Mouse (Mus musculus): ENCODE data around the gene Gm1979. TPM values are rescaled to one million over a fixed set of nuclear protein-coding genes. Genes with fewer than 3 reads are reported as not detected.

Gene Gm1979
- polyA plus RNA-seq (2017; shearing (Covaris generic)), result not detected

GRCm38 (mm10) chr5:26004698-26005097 is at the start of gene Gm1979:
Gene Gm1979, minus strand, starts transcription at chr5:26004798.

DNA sequence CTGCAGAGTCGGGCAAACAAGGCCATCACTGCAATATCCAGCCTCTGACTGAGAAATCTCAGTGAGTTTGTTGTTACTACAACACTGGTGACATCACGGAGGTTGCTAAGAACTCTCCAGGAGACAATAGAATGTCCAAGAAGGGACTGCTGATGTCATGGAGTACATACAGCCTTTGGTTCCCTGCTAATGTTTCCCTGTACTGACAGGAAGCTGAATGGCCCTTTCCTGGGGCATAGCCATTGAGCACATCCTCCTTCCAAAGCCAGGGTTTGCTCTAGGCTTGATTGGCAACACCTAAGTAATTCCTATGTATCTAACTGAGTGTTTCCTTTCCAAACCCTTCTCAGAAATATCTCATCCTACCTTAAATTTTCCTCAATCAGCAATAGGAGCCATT is 34.9 kb upstream of the Gm1979 start, which contains the start of gene Speer4a:
Gene Speer4a, minus strand, starts transcription at position 101 of the 400 bp plus-strand sequence.

DNA sequence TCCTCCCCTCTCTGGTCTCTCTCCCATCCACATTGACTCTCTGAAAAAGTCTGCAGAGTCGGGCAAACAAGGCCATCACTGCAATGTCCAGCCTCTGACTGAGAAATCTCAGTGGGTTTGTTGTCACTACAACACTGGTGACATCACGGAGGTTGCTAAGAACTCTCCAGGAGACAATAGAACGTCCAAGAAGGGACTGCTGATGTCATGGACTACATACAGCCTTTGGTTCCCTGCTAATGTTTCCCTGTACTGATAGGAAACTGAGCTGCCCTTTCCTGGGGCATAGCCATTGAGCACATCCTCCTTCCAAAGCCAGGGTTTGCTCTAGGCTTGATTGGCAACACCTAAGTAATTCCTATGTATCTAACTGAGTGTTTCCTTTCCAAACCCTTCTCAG is 18.2 kb upstream of the Gm1979 start, which contains the start of gene Gm5862:
Gene Gm5862, minus strand, starts transcription at position 101 of the 400 bp plus-strand sequence.

GRCm38 (mm10) chr5:25988550-25988949 is 16.0 kb downstream of the Gm1979 start, which contains the start of gene Gm21698:
Gene Gm21698, minus strand, starts transcription at chr5:25988650.

DNA sequence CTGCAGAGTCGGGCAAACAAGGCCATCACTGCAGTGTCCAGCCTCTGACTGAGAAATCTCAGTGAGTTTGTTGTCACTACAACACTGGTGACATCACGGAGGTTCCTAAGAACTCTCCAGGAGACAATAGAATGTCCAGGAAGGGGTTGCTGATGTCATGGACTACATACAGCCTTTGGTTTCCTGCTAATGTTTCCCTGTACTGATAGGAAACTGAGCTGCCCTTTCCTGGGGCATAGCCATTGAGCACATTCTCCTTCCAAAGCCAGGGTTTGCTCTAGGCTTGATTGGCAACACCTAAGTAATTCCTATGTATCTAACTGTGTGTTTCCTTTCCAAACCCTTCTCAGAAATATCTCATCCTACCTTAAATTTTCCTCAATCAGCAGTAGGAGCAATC is 32.0 kb downstream of the Gm1979 start, which contains the start of gene Gm21680:
Gene Gm21680, minus strand, starts transcription at position 101 of the 400 bp plus-strand sequence.

DNA sequence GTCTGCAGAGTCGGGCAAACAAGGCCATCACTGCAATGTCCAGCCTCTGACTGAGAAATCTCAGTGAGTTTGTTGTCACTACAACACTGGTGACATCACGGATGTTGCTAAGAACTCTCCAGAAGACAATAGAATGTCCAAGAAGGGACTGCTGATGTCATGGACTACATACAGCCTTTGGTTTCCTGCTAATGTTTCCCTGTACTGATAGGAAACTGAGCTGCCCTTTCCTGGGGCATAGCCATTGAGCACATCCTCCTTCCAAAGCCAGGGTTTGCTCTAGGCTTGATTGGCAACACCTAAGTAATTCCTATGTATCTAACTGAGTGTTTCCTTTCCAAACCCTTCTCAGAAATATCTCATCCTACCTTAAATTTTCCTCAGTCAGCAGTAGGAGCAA is 50.3 kb downstream of the Gm1979 start, which contains the start of gene Gm21671:
Gene Gm21671, minus strand, starts transcription at position 101 of the 400 bp plus-strand sequence.

Other genes with a start within 250 kb of the Gm1979 start
- gene Actr3b, start 244.8 kb downstream of the Gm1979 start, polyA plus RNA-seq (2017; shearing (Covaris generic)), result 0.53 TPM
- gene Gm21663, start 62.4 kb downstream of the Gm1979 start, polyA plus RNA-seq (2017; shearing (Covaris generic)), result not detected
- not detected for gene Gm21671, start 50.4 kb downstream of the Gm1979 start, polyA plus RNA-seq (2017; shearing (Covaris generic))
- not detected for gene Gm21680, start 32.1 kb downstream of the Gm1979 start, polyA plus RNA-seq (2017; shearing (Covaris generic))
- gene Gm21698, start 16.1 kb downstream of the Gm1979 start, polyA plus RNA-seq (2017; shearing (Covaris generic)), result not detected
- not detected for gene Gm5862, start 18.1 kb upstream of the Gm1979 start, polyA plus RNA-seq (2017; shearing (Covaris generic))
- not detected for gene Speer4a, start 34.8 kb upstream of the Gm1979 start, polyA plus RNA-seq (2017; shearing (Covaris generic))
- gene Gm7347, start 53.8 kb upstream of the Gm1979 start, polyA plus RNA-seq (2017; shearing (Covaris generic)), result not detected
- not detected for gene Gm10471, start 84.5 kb upstream of the Gm1979 start, polyA plus RNA-seq (2017; shearing (Covaris generic))
- gene 5031410I06Rik, start 100.6 kb upstream of the Gm1979 start, polyA plus RNA-seq (2017; shearing (Covaris generic)), result not detected
- not detected for gene Gm10220, start 116.6 kb upstream of the Gm1979 start, polyA plus RNA-seq (2017; shearing (Covaris generic))

Measured in naive thymus-derived CD4-positive, alpha-beta T cell, adult 5 months (primary cell).